ENCODE assay signal across 21 mouse cellular contexts in genomic region chr12:85263190-85263589, GRCm38 (mm10). TPM values are rescaled to one million over a fixed set of nuclear protein-coding genes. Genes with fewer than 3 reads are reported as not detected.
A peak's percentile ranks its signal among the peaks of the same experiment; 100 is the strongest.
DNase-seq lines count a peak whose midpoint lies in the region; ATAC-seq and TF ChIP-seq lines count a peak whose summit lies in the region.
"Had no signal": no experiment of that assay in that cellular context is flagged by ENCODE, and none has a peak within 500 bp of the region (broad histone marks: within the 10 kb centered on the region; RNA-seq: fewer than 3 reads in every experiment).

No protein-coding gene starts in this region.

- H3K79me2 ChIP-seq in MEL (ENCODE audit: control insufficient read depth, insufficient read depth, low read length, poor library complexity) = no peaks in the 10 kb centered on the region

- peak in 1 of 2 experiments; percentile 32; a peak in 1 of 4 replicates for TF ChIP-seq EP300 in MEL (IDR thresholded peaks at IDR 0.05; ENCODE audit: low read depth in 1 of 2, low read length in 2 of 2)

- no peak overlapping the region for H3K4me3 ChIP-seq in layer of hippocampus, adult 2 months
- H3K4me3 ChIP-seq in MEL (ENCODE audit: control insufficient read depth in 1 of 2, insufficient read depth in 1 of 2, low read depth in 2 of 2, low read length in 2 of 2) = no peak overlapping the region
- H3K4me3 ChIP-seq in embryonic facial prominence, embryonic 10.5 days = no peak overlapping the region
- H3K4me3 ChIP-seq in limb, embryonic 11.5 days (ENCODE audit: low read depth, low read length) = no peak overlapping the region
- H3K4me3 ChIP-seq in forebrain, embryonic 16.5 days (replicated peaks; ENCODE audit: low read length) = no peak overlapping the region
- H3K4me3 ChIP-seq in midbrain, postnatal 0 days (ENCODE audit: low read depth, low read length) = no peak overlapping the region
- H3K4me3 ChIP-seq: gastrocnemius, adult 2 months; heart, adult 2 months; left cerebral cortex, adult 2 months; midbrain, embryonic 10.5 days had no signal

- DNase-seq in layer of hippocampus, adult 2 months (ENCODE audit: low spot score in 2 of 2) = no peak
- DNase-seq in layer of hippocampus, adult 9-11 months = no peak
- DNase-seq in MEL (ENCODE audit: low read depth, low spot score) = peak; percentile 32
- DNase-seq in embryonic facial prominence, embryonic 10.5 days (ENCODE audit: low spot score) = no peak
- no peak for DNase-seq in limb, embryonic 11.5 days (ENCODE audit: low spot score)
- DNase-seq in midbrain, postnatal 0 days (ENCODE audit: low spot score) = no peak
- DNase-seq: adrenal gland, adult 8-10 months; cerebellum, adult 2 months; gastrocnemius, adult 2 months; heart, adult 2 months; kidney, adult 8-10 months; lung, postnatal 14 days; right cerebral cortex, postnatal 14 days; thymus, postnatal 14 days had no signal

- no peak for TF ChIP-seq RAD21 in MEL (IDR thresholded peaks at IDR 0.05; ENCODE audit: low read depth, low read length)

- H3K27ac ChIP-seq in layer of hippocampus, adult 2 months = peak overlapping the region; percentile 23
- no peak overlapping the region for H3K27ac ChIP-seq in MEL (ENCODE audit: control insufficient read depth, low read depth, low read length)
- H3K27ac ChIP-seq in embryonic facial prominence, embryonic 10.5 days (replicated peaks) = peak overlapping the region; percentile 66
- H3K27ac ChIP-seq in limb, embryonic 11.5 days (replicated peaks; ENCODE audit: low read depth, low read length) = peak overlapping the region; percentile 70
- H3K27ac ChIP-seq in forebrain, embryonic 16.5 days (ENCODE audit: low read length) = no peak overlapping the region
- H3K27ac ChIP-seq in midbrain, postnatal 0 days (ENCODE audit: low read depth, low read length) = no peak overlapping the region
- H3K27ac ChIP-seq: heart, adult 2 months; hindbrain, embryonic 14.5 days; left cerebral cortex, adult 2 months; midbrain, embryonic 10.5 days had no signal

- H3K4me1 ChIP-seq in MEL (ENCODE audit: control insufficient read depth in 1 of 2, insufficient read depth in 2 of 2, low read length in 2 of 2) = peaks cover 16 to 18% of the 10 kb centered on the region in 2 experiments
- H3K4me1 ChIP-seq in embryonic facial prominence, embryonic 10.5 days = peaks cover 29% of the 10 kb centered on the region
- H3K4me1 ChIP-seq in limb, embryonic 11.5 days (ENCODE audit: control insufficient read depth, insufficient read depth, low read length) = peaks cover 16% of the 10 kb centered on the region; the same call in 1 of the 2 replicates
- peaks cover 6% of the 10 kb centered on the region for H3K4me1 ChIP-seq in forebrain, embryonic 16.5 days (replicated peaks; ENCODE audit: control insufficient read depth, insufficient read depth, low read length)
- no peaks in the 10 kb centered on the region for H3K4me1 ChIP-seq in midbrain, postnatal 0 days (ENCODE audit: insufficient read depth, low read length)
- H3K4me1 ChIP-seq: midbrain, embryonic 10.5 days had no signal

- WGBS in embryonic facial prominence, embryonic 10.5 days = 81% methylated on average over 5 of the region's 5 CpGs
- 70% methylated on average over 5 of the region's 5 CpGs for WGBS in limb, embryonic 11.5 days
- 77% methylated on average over 5 of the region's 5 CpGs for WGBS in forebrain, embryonic 16.5 days
- WGBS in midbrain, postnatal 0 days = 85% methylated on average over 5 of the region's 5 CpGs

- H3K36me3 ChIP-seq in MEL (ENCODE audit: control insufficient read depth in 1 of 2, insufficient read depth in 2 of 2, low read length in 2 of 2) = peaks cover 0 to 17% of the 10 kb centered on the region in 2 experiments; a peak in 2 of 4 replicates
- H3K36me3 ChIP-seq in embryonic facial prominence, embryonic 10.5 days (replicated peaks) = peaks cover 19% of the 10 kb centered on the region; the same call in 1 of the 2 replicates
- no peaks in the 10 kb centered on the region for H3K36me3 ChIP-seq in limb, embryonic 11.5 days (ENCODE audit: control insufficient read depth, insufficient read depth, low read length)
- no peaks in the 10 kb centered on the region for H3K36me3 ChIP-seq in forebrain, embryonic 16.5 days (ENCODE audit: control insufficient read depth, insufficient read depth)
- H3K36me3 ChIP-seq in midbrain, postnatal 0 days (ENCODE audit: insufficient read depth, low read length) = peaks cover 3% of the 10 kb centered on the region; the same call in 1 of the 2 replicates

- no peak for TF ChIP-seq POLR2A in MEL (IDR thresholded peaks at IDR 0.05; ENCODE audit: control insufficient read depth in 1 of 2, insufficient read depth in 1 of 2, low read depth in 1 of 2, low read length in 2 of 2, poor library complexity in 1 of 2)

- no peaks in the 10 kb centered on the region for H3K27me3 ChIP-seq in MEL (ENCODE audit: control insufficient read depth in 1 of 2, insufficient read depth in 2 of 2, low read length in 2 of 2)
- no peaks in the 10 kb centered on the region for H3K27me3 ChIP-seq in embryonic facial prominence, embryonic 10.5 days (replicated peaks; ENCODE audit: low read depth, poor library complexity, severe bottlenecking)
- H3K27me3 ChIP-seq in limb, embryonic 11.5 days (ENCODE audit: control insufficient read depth, insufficient read depth, low read length) = no peaks in the 10 kb centered on the region
- H3K27me3 ChIP-seq in forebrain, embryonic 16.5 days (replicated peaks; ENCODE audit: control insufficient read depth, insufficient read depth, low read length) = no peaks in the 10 kb centered on the region
- H3K27me3 ChIP-seq in midbrain, postnatal 0 days (ENCODE audit: insufficient read depth, low read length) = no peaks in the 10 kb centered on the region

- ATAC-seq in limb, embryonic 11.5 days (ENCODE audit: insufficient number of reproducible peaks, low FRiP score, low TSS enrichment, low read depth) = no peak
- ATAC-seq in forebrain, embryonic 16.5 days = no peak
- ATAC-seq in midbrain, postnatal 0 days (ENCODE audit: low FRiP score) = no peak
- ATAC-seq: CD4-positive, CD25-positive, alpha-beta regulatory T cell, adult 4 months had no signal

- no peaks in the 10 kb centered on the region for H3K9me3 ChIP-seq in MEL (replicated peaks; ENCODE audit: insufficient read depth, low read length)
- no peaks in the 10 kb centered on the region for H3K9me3 ChIP-seq in embryonic facial prominence, embryonic 10.5 days
- H3K9me3 ChIP-seq in limb, embryonic 11.5 days (ENCODE audit: control insufficient read depth, low read length) = no peaks in the 10 kb centered on the region
- H3K9me3 ChIP-seq in forebrain, embryonic 16.5 days (ENCODE audit: control insufficient read depth, low read length) = no peaks in the 10 kb centered on the region
- no peaks in the 10 kb centered on the region for H3K9me3 ChIP-seq in midbrain, postnatal 0 days (ENCODE audit: low read length)
- H3K9me3 ChIP-seq: midbrain, embryonic 10.5 days had no signal

- no peak for TF ChIP-seq CTCF in layer of hippocampus, adult 2 months (conservative IDR thresholded peaks at IDR 0.05)
- no peak for TF ChIP-seq CTCF in MEL (IDR thresholded peaks at IDR 0.05 in 2 of 3, conservative IDR thresholded peaks at IDR 0.05 in 1 of 3; ENCODE audit: control insufficient read depth in 1 of 3, insufficient read depth in 1 of 3, low read depth in 2 of 3, low read length in 3 of 3, poor library complexity in 1 of 3, severe bottlenecking in 1 of 3)
- no peak for TF ChIP-seq CTCF in midbrain, postnatal 0 days (IDR thresholded peaks at IDR 0.05)

- no peak overlapping the region for H3K9ac ChIP-seq in MEL (ENCODE audit: control insufficient read depth, low read depth, low read length, poor library complexity, severe bottlenecking)
- no peak overlapping the region for H3K9ac ChIP-seq in limb, embryonic 11.5 days (ENCODE audit: low read length)
- no peak overlapping the region for H3K9ac ChIP-seq in forebrain, embryonic 16.5 days (replicated peaks; ENCODE audit: low read depth, low read length)
- no peak overlapping the region for H3K9ac ChIP-seq in midbrain, postnatal 0 days (replicated peaks; ENCODE audit: low read length, poor library complexity, severe bottlenecking)
- H3K9ac ChIP-seq: hindbrain, embryonic 14.5 days had no signal

- no peak overlapping the region for H3K4me2 ChIP-seq in limb, embryonic 11.5 days (ENCODE audit: low read depth, severe bottlenecking)
- no peak overlapping the region for H3K4me2 ChIP-seq in forebrain, embryonic 16.5 days (ENCODE audit: low read length)
- no peak overlapping the region for H3K4me2 ChIP-seq in midbrain, postnatal 0 days (ENCODE audit: low read depth, low read length, poor library complexity, severe bottlenecking)
- H3K4me2 ChIP-seq: hindbrain, embryonic 14.5 days; liver, embryonic 11.5 days had no signal

RNA-seq across cellular contexts. Expression of gene Mlh3, which starts 7.2 kb away (rescaled TPM):
- total RNA-seq in layer of hippocampus, adult 2 months (2021) = 10 to 100 TPM; 19.3 to 19.9 TPM
- total RNA-seq in MEL (2012; rRNA removed) = 7.3 and 8.5 TPM in 2 replicates
- polyA plus RNA-seq in MEL (2012; ENCODE audit: insufficient read depth in 1 of 2, insufficient read length in 2 of 2, low read depth in 1 of 2, low replicate concordance in 2 of 2, missing spikeins in 1 of 2) = 1 to 10 TPM in 1 of 2 experiments, not detected in 1; 8.6 TPM
- polyA plus RNA-seq in embryonic facial prominence, embryonic 10.5 days (2016; fragmentation: Nextera tagmentation; extraction: Ambion mirVana) = 7.6 and 8.2 TPM in 2 replicates
- polyA plus RNA-seq in limb, embryonic 11.5 days (2014; fragmentation: Nextera tagmentation; extraction: Ambion mirVana) = 9.5 and 10.3 TPM in 2 replicates
- 10.7 and 11.7 TPM in 2 replicates for polyA plus RNA-seq in forebrain, embryonic 16.5 days (2015; fragmentation: Nextera tagmentation; extraction: Ambion mirVana)
- 7.2 and 9.9 TPM in 2 replicates for total RNA-seq in midbrain, postnatal 0 days (2014; rRNA removed)
- polyA plus RNA-seq in midbrain, postnatal 0 days (2015; fragmentation: Nextera tagmentation; extraction: Ambion mirVana) = 4.7 and 5.0 TPM in 2 replicates

RNA-seq across cellular contexts. Expression of gene Acyp1, which starts 25.0 kb away (rescaled TPM):
- 10 to 100 TPM; 26.9 to 31.7 TPM for total RNA-seq in layer of hippocampus, adult 2 months (2021)
- total RNA-seq in MEL (2012; rRNA removed) = 51.2 and 54.5 TPM in 2 replicates
- 10 to 100 TPM in 1 of 2 experiments, not detected in 1; 47.4 TPM for polyA plus RNA-seq in MEL (2012; ENCODE audit: insufficient read depth in 1 of 2, insufficient read length in 2 of 2, low read depth in 1 of 2, low replicate concordance in 2 of 2, missing spikeins in 1 of 2)
- polyA plus RNA-seq in embryonic facial prominence, embryonic 10.5 days (2016; fragmentation: Nextera tagmentation; extraction: Ambion mirVana) = 47.3 and 50.6 TPM in 2 replicates
- 55.1 and 62.3 TPM in 2 replicates for polyA plus RNA-seq in limb, embryonic 11.5 days (2014; fragmentation: Nextera tagmentation; extraction: Ambion mirVana)
- 46.9 and 52.8 TPM in 2 replicates for polyA plus RNA-seq in forebrain, embryonic 16.5 days (2015; fragmentation: Nextera tagmentation; extraction: Ambion mirVana)
- 23.2 and 25.4 TPM in 2 replicates for total RNA-seq in midbrain, postnatal 0 days (2014; rRNA removed)
- 40.3 and 41.8 TPM in 2 replicates for polyA plus RNA-seq in midbrain, postnatal 0 days (2015; fragmentation: Nextera tagmentation; extraction: Ambion mirVana)

RNA-seq across cellular contexts. Expression of gene Zc2hc1c, which starts 25.2 kb away (rescaled TPM):
- 1 to 10 TPM; 1.2 to 1.3 TPM for total RNA-seq in layer of hippocampus, adult 2 months (2021)
- 0.03 and 0.04 TPM in 2 replicates for total RNA-seq in MEL (2012; rRNA removed)
- polyA plus RNA-seq in MEL (2012; ENCODE audit: insufficient read depth in 1 of 2, insufficient read length in 2 of 2, low read depth in 1 of 2, low replicate concordance in 2 of 2, missing spikeins in 1 of 2) = under 1 TPM in 1 of 2 experiments, not detected in 1; 0.39 TPM
- 0.90 and 0.92 TPM in 2 replicates for polyA plus RNA-seq in embryonic facial prominence, embryonic 10.5 days (2016; fragmentation: Nextera tagmentation; extraction: Ambion mirVana)
- 0.67 and 0.85 TPM in 2 replicates for polyA plus RNA-seq in limb, embryonic 11.5 days (2014; fragmentation: Nextera tagmentation; extraction: Ambion mirVana)
- polyA plus RNA-seq in forebrain, embryonic 16.5 days (2015; fragmentation: Nextera tagmentation; extraction: Ambion mirVana) = 0.86 and 0.98 TPM in 2 replicates
- 1.5 and 1.7 TPM in 2 replicates for total RNA-seq in midbrain, postnatal 0 days (2014; rRNA removed)
- polyA plus RNA-seq in midbrain, postnatal 0 days (2015; fragmentation: Nextera tagmentation; extraction: Ambion mirVana) = 1.7 and 1.8 TPM in 2 replicates
- total RNA-seq: neutrophil, adult 5-6 weeks had no signal

RNA-seq across cellular contexts. Expression of gene Eif2b2, which starts 43.9 kb away (rescaled TPM):
- total RNA-seq in layer of hippocampus, adult 2 months (2021) = 10 to 100 TPM; 63.5 to 65.3 TPM
- total RNA-seq in MEL (2012; rRNA removed) = 137 and 150 TPM in 2 replicates
- 100 to 1,000 TPM in 1 of 2 experiments, not detected in 1; 193 TPM for polyA plus RNA-seq in MEL (2012; ENCODE audit: insufficient read depth in 1 of 2, insufficient read length in 2 of 2, low read depth in 1 of 2, low replicate concordance in 2 of 2, missing spikeins in 1 of 2)
- polyA plus RNA-seq in embryonic facial prominence, embryonic 10.5 days (2016; fragmentation: Nextera tagmentation; extraction: Ambion mirVana) = 119 and 122 TPM in 2 replicates
- polyA plus RNA-seq in limb, embryonic 11.5 days (2014; fragmentation: Nextera tagmentation; extraction: Ambion mirVana) = 102 and 103 TPM in 2 replicates
- 76.9 and 86.3 TPM in 2 replicates for polyA plus RNA-seq in forebrain, embryonic 16.5 days (2015; fragmentation: Nextera tagmentation; extraction: Ambion mirVana)
- 43.1 and 65.3 TPM in 2 replicates for total RNA-seq in midbrain, postnatal 0 days (2014; rRNA removed)
- polyA plus RNA-seq in midbrain, postnatal 0 days (2015; fragmentation: Nextera tagmentation; extraction: Ambion mirVana) = 79.5 and 82.5 TPM in 2 replicates

Comparison
In these comparisons a context has a peak if more than half of its experiments do, and no peak if none do; other contexts are left out.
1. H3K27ac ChIP-seq: peak in layer of hippocampus, adult 2 months (single experiment), embryonic facial prominence, embryonic 10.5 days (single experiment) and limb, embryonic 11.5 days (single experiment); none in MEL (single experiment), forebrain, embryonic 16.5 days (single experiment) and midbrain, postnatal 0 days (single experiment).